Mouse (Mus musculus) kidney, postnatal 0 days (tissue): ENCODE data around the gene Ier2. TPM values are rescaled to one million over a fixed set of nuclear protein-coding genes. Genes with fewer than 3 reads are reported as not detected.

Source experiments
- ATAC-seq: fragments of 200-750 bp; cut with Nextera tagmentation; replicated peaks from 2 replicates; pipeline ENCODE4 v1.8.0; 2017; ENCODE audit warnings: low read depth, moderate number of reproducible peaks, moderate TSS enrichment, moderate library complexity; ENCODE audit not compliant: low FRiP score
- DNase-seq: peaks from one replicate; pipeline ENCODE4 v3.0.0-alpha.2; 2016; ENCODE audit warnings: low spot score
- H3K27ac ChIP-seq: fragments of 300-500 bp; sonication (generic); 2 replicates; pipeline ENCODE4 v1.5.1; 2014; ENCODE audit warnings: mild to moderate bottlenecking
- H3K27me3 ChIP-seq: fragments of 300-500 bp; sonication (generic); 2 replicates; pipeline ENCODE4 v1.6.1; 2014; ENCODE audit warnings: low read length, mixed read lengths; ENCODE audit not compliant: insufficient read depth
- H3K36me3 ChIP-seq: fragments of 300-500 bp; sonication (generic); 2 replicates; pipeline ENCODE4 v1.6.1; 2014; ENCODE audit warnings: low read length, mixed read lengths; ENCODE audit not compliant: insufficient read depth
- H3K4me1 ChIP-seq: fragments of 300-500 bp; sonication (generic); replicated peaks from 2 replicates; pipeline ENCODE4 v1.6.1; 2014; ENCODE audit warnings: antibody characterized with exemption, low read length, mixed read lengths; ENCODE audit not compliant: insufficient read depth
- H3K4me2 ChIP-seq: fragments of 300-500 bp; sonication (generic); 2 replicates; pipeline ENCODE4 v1.6.1; 2014; ENCODE audit warnings: mild to moderate bottlenecking, low read length, moderate library complexity, mixed read lengths
- H3K4me3 ChIP-seq: fragments of 300-500 bp; sonication (generic); replicated peaks from 2 replicates; pipeline ENCODE4 v1.5.1; 2014; ENCODE audit warnings: low read depth, low read length
- H3K9ac ChIP-seq: fragments of 300-500 bp; sonication (generic); 2 replicates; pipeline ENCODE4 v1.6.1; 2014; ENCODE audit warnings: low read depth, low read length
- H3K9me3 ChIP-seq: fragments of 300-500 bp; sonication (generic); replicated peaks from 2 replicates; pipeline ENCODE4 v1.6.1; 2016; ENCODE audit warnings: low read length, inconsistent platforms, mixed read lengths
- CTCF ChIP-seq: IDR thresholded peaks from 2 replicates; pipeline ENCODE4 v1.5.1; 2016; ENCODE audit warnings: antibody characterized with exemption, low read depth, mild to moderate bottlenecking, moderate library complexity
- WGBS: fragments of 180-500 bp; shearing (Covaris S2); extraction: QIAGEN DNeasy Blood & Tissue Kit; methylation state at CpG from one replicate; pipeline ENCODE4 v1.1.7; 2014; 5-methylcytosine and 5-hydroxymethylcytosine counted together
- polyA plus RNA-seq: library from polyadenylated mRNA; unstranded; fragments of >200 nt; fragmentation: Nextera tagmentation; extraction: Ambion mirVana; gene quantifications from 2 replicates; pipeline ENCODE4 v1.2.1, GENCODE M21; 2015

The Ier2 gene
- polyA plus RNA-seq, 1 experiment from 2014 or later = 83.8 TPM

DNA sequence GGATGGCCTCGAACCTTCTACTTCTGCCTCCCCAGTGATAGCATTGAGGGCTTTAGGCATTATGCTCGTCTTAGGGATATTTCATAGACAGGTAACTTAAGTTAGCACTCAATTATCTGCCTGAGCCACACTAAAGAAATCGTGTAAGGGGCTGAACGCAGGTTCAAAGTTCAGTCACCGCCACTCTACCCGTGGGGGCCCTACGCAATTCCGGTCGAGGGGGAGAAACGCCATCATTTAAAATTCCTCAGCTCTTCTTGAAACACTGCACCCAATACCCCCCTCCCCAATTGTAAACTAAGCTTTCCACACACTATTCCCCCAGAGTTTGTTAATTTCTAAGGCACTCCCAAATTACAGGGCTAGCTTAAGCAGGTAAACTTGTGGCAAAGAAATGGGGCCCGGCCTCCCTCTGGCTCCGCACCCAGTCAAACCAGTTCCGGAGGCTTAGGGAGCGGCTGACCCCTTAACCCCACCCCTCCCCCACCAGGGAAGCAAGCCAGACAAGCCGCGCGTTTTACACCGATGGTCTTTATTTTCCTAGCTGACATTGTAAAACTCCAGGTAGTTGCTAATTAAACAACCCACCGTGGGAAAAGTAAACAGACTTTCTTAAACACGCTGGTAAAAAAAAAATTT lies 1.7 kb downstream of the Ier2 start:
- no peak for TF ChIP-seq CTCF
- peaks cover 46% of the 10 kb centered on the region for H3K4me1 ChIP-seq
- 1% methylated on average over 20 of the region's 20 CpGs for WGBS
- H3K4me2 ChIP-seq = peak overlapping the region; percentile 80
- DNase-seq (peak; percentile 64), ATAC-seq (no peak)
- H3K9me3 ChIP-seq = no peaks in the 10 kb centered on the region
- H3K4me3 ChIP-seq = peak overlapping the region; percentile 86
- peak overlapping the region; percentile 90 for H3K9ac ChIP-seq
- H3K27ac ChIP-seq = peak overlapping the region; percentile 95
- no peaks in the 10 kb centered on the region for H3K27me3 ChIP-seq
- H3K36me3 ChIP-seq = no peaks in the 10 kb centered on the region

DNA sequence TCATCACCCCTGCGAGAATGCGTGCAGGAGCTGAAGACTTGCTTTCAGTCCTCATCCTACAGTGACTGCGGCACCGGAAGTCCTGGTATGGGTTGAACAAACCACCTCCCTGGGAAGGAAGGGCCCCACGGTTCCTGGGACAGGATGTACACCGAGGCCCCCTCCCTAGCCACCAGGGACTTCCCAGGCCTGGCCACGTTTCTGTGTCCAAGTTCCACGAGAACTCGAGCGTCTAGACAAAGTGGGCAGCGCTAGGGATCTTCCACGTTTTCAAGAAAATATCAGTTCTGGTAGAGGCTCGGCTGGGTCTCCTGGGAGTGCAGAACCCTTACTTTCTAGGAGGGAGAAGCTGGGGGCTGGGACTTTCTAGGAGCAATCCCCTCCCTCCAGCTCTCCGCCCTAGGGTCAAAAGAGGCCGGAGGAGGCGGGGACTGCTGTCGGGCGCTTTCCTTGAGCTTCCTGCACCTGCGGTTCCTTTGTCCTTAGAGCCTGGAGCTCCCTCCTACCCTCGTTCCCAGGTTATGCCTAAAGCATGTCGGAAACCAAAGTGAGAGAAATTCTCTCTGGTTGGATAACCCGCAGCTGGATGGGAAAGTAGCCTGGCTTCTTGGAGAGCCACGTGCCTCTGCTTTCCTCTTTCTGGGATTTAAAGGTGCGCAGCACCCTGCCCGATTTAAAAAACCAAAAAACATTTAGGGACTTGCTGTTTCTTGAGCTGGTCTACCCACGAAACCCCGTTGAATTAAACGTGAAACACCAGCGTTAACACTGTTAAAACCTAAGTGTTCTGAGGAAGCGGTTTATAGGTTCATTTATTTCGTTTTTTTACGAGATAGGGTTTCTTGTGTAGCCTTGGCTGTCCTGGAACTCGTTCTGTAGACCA lies 2.5 kb downstream of the Ier2 start:
- WGBS = 2% methylated on average over 33 of the region's 33 CpGs
- DNase-seq = peak; percentile 85
- Histone ChIP-seq H3K4me2 (peak overlapping the region; percentile 80), H3K27me3 (no peaks in the 10 kb centered on the region), H3K36me3 (no peaks in the 10 kb centered on the region), H3K4me1 (peaks cover 46% of the 10 kb centered on the region), H3K27ac (peak overlapping the region; percentile 95), H3K4me3 (peak overlapping the region; percentile 86), H3K9me3 (no peaks in the 10 kb centered on the region), H3K9ac (peak overlapping the region; percentile 90)
- no peak for ATAC-seq
- TF ChIP-seq CTCF = no peak

GRCm38 (mm10) chr8:84658951-84659350 lies 3.7 kb downstream of the Ier2 start:
- 67% methylated on average over 1 of the region's 1 CpGs for whole genome bisulfite sequencing
- H3K4me2 ChIP-seq = no peak overlapping the region
- peaks cover 47% of the 10 kb centered on the region for H3K4me1 ChIP-seq

GRCm38 (mm10) chr8:84657680-84658079 lies 5.0 kb downstream of the Ier2 start:
- TF ChIP-seq CTCF = no peak
- no peak overlapping the region for H3K9ac ChIP-seq
- H3K27ac ChIP-seq = peak overlapping the region; percentile 93
- 58% methylated on average over 4 of the region's 4 CpGs for WGBS
- DNase-seq (no peak), ATAC-seq (no peak)
- H3K4me1 ChIP-seq = peaks cover 40% of the 10 kb centered on the region
- H3K27me3 ChIP-seq = no peaks in the 10 kb centered on the region
- H3K4me3 ChIP-seq = no peak overlapping the region
- H3K36me3 ChIP-seq = no peaks in the 10 kb centered on the region
- H3K9me3 ChIP-seq = no peaks in the 10 kb centered on the region
- H3K4me2 ChIP-seq = peak overlapping the region; percentile 68; the same call in 1 of the 2 replicates

More at GRCm38 (mm10) chr8:84658951-84659350, 3.7 kb downstream of the Ier2 start:
- peak overlapping the region; percentile 95 for H3K27ac ChIP-seq
- TF ChIP-seq CTCF = no peak
- ATAC-seq (no peak), DNase-seq (no peak)
- no peaks in the 10 kb centered on the region for H3K27me3 ChIP-seq
- no peaks in the 10 kb centered on the region for H3K36me3 ChIP-seq
- no peak overlapping the region for H3K4me3 ChIP-seq
- no peaks in the 10 kb centered on the region for H3K9me3 ChIP-seq
- H3K9ac ChIP-seq = no peak overlapping the region

GRCm38 (mm10) chr8:84657203-84657602 lies 5.4 kb downstream of the Ier2 start:
- Histone ChIP-seq H3K9me3 (no peaks in the 10 kb centered on the region), H3K4me1 (peaks cover 40% of the 10 kb centered on the region), H3K4me2 (peak overlapping the region; percentile 68), H3K36me3 (no peaks in the 10 kb centered on the region), H3K27ac (peak overlapping the region; percentile 93), H3K9ac (peak overlapping the region; percentile 62; the same call in 1 of the 2 replicates), H3K27me3 (no peaks in the 10 kb centered on the region), H3K4me3 (peak overlapping the region; percentile 33)
- no peak for ATAC-seq
- no peak for DNase-seq
- TF ChIP-seq CTCF = no peak

- Histone ChIP-seq H3K9ac (peak overlapping the region; percentile 62), H3K4me2 (peak overlapping the region; percentile 68), H3K27ac (peak overlapping the region; percentile 93), H3K27me3 (no peaks in the 10 kb centered on the region), H3K36me3 (no peaks in the 10 kb centered on the region), H3K4me3 (peak overlapping the region; percentile 33), H3K9me3 (no peaks in the 10 kb centered on the region), H3K4me1 (peaks cover 40% of the 10 kb centered on the region)
- 3% methylated on average over 23 of the region's 23 CpGs for WGBS
- peak; percentile 91 for DNase-seq
- TF ChIP-seq CTCF = no peak
- ATAC-seq = peak; percentile 79
Measured at GRCm38 (mm10) chr8:84656641-84657126, 6.0 kb downstream of the Ier2 start.
